Mouse (Mus musculus) liver, embryonic 13.5 days (tissue): ENCODE results near the gene Asap3. TPM values are rescaled to one million over a fixed set of nuclear protein-coding genes. Genes with fewer than 3 reads are reported as not detected.
A peak's percentile ranks its signal among the peaks of the same experiment; 100 is the strongest.

Experiments
- ATAC-seq: fragments of 200-750 bp; cut with Nextera tagmentation; 2 replicates; pipeline ENCODE4 v1.8.0; 2017; ENCODE audit warnings: low read depth, mild to moderate bottlenecking, moderate number of reproducible peaks, moderate library complexity
- DNase-seq: peaks from one replicate; pipeline ENCODE4 v3.0.0; 2022
- H3K27ac ChIP-seq: fragments of 300-500 bp; sonication (generic); 2 replicates; pipeline ENCODE4 v1.5.1; 2015; ENCODE audit warnings: moderate library complexity, mild to moderate bottlenecking, inconsistent platforms
- H3K27me3 ChIP-seq: fragments of 300-500 bp; sonication (generic); 2 replicates; pipeline ENCODE4 v1.6.1; 2015; ENCODE audit warnings: mild to moderate bottlenecking, inconsistent platforms
- H3K36me3 ChIP-seq: fragments of 300-500 bp; sonication (generic); 2 replicates; pipeline ENCODE4 v1.6.1; 2015; ENCODE audit warnings: mild to moderate bottlenecking, inconsistent platforms
- H3K4me1 ChIP-seq: fragments of 300-500 bp; sonication (generic); replicated peaks from 2 replicates; pipeline ENCODE4 v1.6.1; 2015; ENCODE audit warnings: inconsistent platforms
- H3K4me2 ChIP-seq: fragments of 300-500 bp; sonication (generic); 2 replicates; pipeline ENCODE4 v1.6.1; 2015; ENCODE audit warnings: inconsistent platforms, mild to moderate bottlenecking, moderate library complexity
- H3K4me3 ChIP-seq: fragments of 300-500 bp; sonication (generic); replicated peaks from 2 replicates; pipeline ENCODE4 v1.5.1; 2015; ENCODE audit warnings: mild to moderate bottlenecking, inconsistent platforms
- H3K9ac ChIP-seq: fragments of 300-500 bp; sonication (generic); 2 replicates; pipeline ENCODE4 v1.6.1; 2015; ENCODE audit warnings: mild to moderate bottlenecking, inconsistent platforms
- H3K9me3 ChIP-seq: fragments of 300-500 bp; sonication (generic); replicated peaks from 2 replicates; pipeline ENCODE4 v1.6.1; 2016; ENCODE audit warnings: inconsistent platforms
- WGBS: fragments of 180-500 bp; shearing (Covaris S2); methylation state at CpG from one replicate; pipeline ENCODE4 v1.1.7; 2015; ENCODE audit not compliant: insufficient replicate concordance; 5-methylcytosine and 5-hydroxymethylcytosine counted together
- polyA plus RNA-seq: library from polyadenylated mRNA; unstranded; fragments of >200 nt; fragmentation: Nextera tagmentation; extraction: Ambion mirVana; gene quantifications from 2 replicates; pipeline ENCODE4 v1.2.1, GENCODE M21; 2015

The Asap3 gene
- polyA plus RNA-seq, 1 experiment from 2014 or later = 1.1 TPM

DNA sequence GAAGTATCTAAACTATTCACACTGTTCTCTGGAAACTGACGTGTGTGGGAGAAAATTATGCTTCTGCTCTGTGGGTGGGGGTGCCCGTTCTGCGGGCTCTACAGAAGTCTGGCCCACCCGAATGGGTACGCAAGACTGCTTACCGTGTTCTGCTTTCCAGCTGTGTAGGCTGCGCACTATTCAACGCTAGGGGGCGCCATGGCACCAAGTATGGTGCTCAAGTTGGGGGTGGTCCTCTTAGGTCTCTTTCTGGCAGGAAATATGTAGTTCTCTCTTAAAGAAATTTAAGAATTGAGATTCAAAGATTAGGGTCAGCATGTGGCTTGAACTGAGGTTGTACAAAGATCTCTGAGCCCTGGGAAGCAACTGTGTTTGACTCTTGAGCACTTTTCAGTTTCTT is 3.7 kb upstream of the Asap3 start:
- Histone ChIP-seq H3K4me3 (no peak overlapping the region), H3K4me1 (peaks cover 37% of the 10 kb centered on the region), H3K4me2 (no peak overlapping the region), H3K36me3 (no peaks in the 10 kb centered on the region), H3K9me3 (no peaks in the 10 kb centered on the region), H3K9ac (no peak overlapping the region), H3K27me3 (peaks cover 54% of the 10 kb centered on the region), H3K27ac (no peak overlapping the region)
- ATAC-seq (no peak), DNase-seq (no peak)
- WGBS = 5% methylated on average over 9 of the region's 9 CpGs

DNA sequence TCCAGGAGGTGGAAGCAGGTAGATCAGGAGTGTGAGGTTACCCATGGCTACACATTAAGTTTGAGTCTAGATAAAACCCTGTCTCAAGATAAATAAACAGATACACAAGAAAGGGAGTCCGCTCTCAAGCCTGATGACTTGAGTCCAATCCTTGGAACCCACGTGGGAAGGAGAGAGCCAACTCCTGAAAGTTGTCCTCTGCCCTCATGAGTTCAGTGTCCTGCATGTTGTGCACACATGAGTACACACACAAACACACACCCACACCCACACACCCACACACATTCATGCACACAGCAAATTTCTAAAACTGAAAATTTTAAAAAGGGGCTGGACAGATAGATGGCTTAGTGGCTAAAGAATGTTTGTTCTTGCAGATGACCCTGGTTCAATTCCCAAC is 1.4 kb upstream of the Asap3 start:
- H3K4me1 ChIP-seq = peaks cover 40% of the 10 kb centered on the region
- H3K9ac ChIP-seq = no peak overlapping the region
- peaks cover 75% of the 10 kb centered on the region for H3K27me3 ChIP-seq
- H3K4me2 ChIP-seq = no peak overlapping the region
- H3K36me3 ChIP-seq = no peaks in the 10 kb centered on the region
- no peak overlapping the region for H3K4me3 ChIP-seq
- no peaks in the 10 kb centered on the region for H3K9me3 ChIP-seq
- ATAC-seq (no peak), DNase-seq (no peak)
- no peak overlapping the region for H3K27ac ChIP-seq
- 64% methylated on average over 2 of the region's 2 CpGs for WGBS

DNA sequence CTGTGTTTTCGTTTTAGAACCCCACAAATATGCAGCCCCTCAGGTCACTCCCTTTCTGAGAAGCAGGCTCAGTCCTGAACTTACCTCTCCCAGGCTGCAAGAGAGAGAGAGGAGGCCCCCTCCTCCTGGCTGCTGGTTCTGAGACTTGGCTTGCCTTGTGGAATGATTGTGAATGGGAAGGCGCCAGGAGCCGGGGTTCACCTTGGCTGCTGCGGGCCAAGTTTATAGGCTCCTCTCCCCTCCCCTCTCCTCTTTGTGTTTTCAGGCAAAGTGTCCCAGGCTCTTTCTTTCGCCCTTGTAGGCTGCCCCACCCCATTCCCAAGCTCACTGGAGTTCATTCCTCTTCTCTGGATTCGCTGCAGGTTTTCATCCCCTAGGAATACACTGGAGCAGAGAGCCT is 778 bp downstream of the Asap3 start:
- Histone ChIP-seq H3K9ac (peak overlapping the region; percentile 73), H3K4me2 (peak overlapping the region; percentile 97), H3K36me3 (no peaks in the 10 kb centered on the region), H3K4me3 (peak overlapping the region; percentile 64), H3K27ac (no peak overlapping the region; the same call in 1 of the 2 replicates), H3K4me1 (peaks cover 40% of the 10 kb centered on the region), H3K27me3 (peaks cover 67% of the 10 kb centered on the region), H3K9me3 (no peaks in the 10 kb centered on the region)
- 9% methylated on average over 6 of the region's 6 CpGs for WGBS
- DNase-seq = no peak
- no peak for ATAC-seq

DNA sequence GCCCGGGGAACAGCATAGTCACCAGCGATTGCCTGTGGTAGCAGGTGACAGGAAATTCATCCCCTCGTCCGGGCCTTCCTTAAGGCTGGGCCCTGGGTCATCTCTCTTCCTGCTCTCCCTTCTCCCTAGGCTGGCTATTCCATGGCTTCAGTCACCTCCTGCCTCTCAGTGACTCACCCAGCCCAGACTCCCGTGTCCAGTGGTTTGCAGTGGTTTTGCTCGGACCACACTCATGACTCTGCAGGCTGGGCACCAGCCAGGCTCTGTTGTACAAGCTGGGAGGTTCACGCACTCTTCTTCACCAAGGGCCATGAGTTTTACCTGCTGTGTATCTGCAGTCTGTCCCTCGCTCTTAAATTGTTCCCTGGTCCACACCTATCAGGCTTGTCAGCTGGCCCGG is 4.8 kb downstream of the Asap3 start:
- H3K9ac ChIP-seq = no peak overlapping the region
- peaks cover 39% of the 10 kb centered on the region for H3K4me1 ChIP-seq
- 42% methylated on average over 9 of the region's 9 CpGs for whole genome bisulfite sequencing
- ATAC-seq (no peak), DNase-seq (no peak)
- H3K27me3 ChIP-seq = peaks cover 44% of the 10 kb centered on the region
- H3K4me2 ChIP-seq = no peak overlapping the region
- no peak overlapping the region for H3K4me3 ChIP-seq
- H3K9me3 ChIP-seq = no peaks in the 10 kb centered on the region
- no peak overlapping the region for H3K27ac ChIP-seq
- H3K36me3 ChIP-seq = no peaks in the 10 kb centered on the region

DNA sequence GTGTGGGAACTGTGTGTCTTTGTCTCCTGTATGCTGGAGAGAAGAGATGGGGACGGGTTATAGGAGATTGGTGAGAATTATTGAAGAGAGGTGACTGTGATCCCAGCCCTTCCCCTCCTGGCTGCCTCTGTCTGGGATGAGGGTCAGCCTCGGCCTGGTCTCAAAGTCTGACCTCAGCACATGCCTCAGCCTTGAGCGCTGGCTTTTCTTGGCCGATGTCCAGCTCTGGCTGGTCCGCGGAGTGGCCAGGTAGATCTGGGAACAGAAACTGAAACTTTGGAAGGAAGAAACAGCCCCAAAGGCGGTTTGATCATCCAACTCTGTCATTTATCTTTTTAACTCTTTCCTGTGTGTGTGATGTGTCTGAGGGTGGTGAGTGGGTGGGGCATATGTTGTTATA is 7.5 kb downstream of the Asap3 start:
- no peak for DNase-seq
- Histone ChIP-seq H3K4me1 (peaks cover 17% of the 10 kb centered on the region), H3K4me2 (no peak overlapping the region), H3K27me3 (peaks cover 42% of the 10 kb centered on the region), H3K9ac (no peak overlapping the region), H3K36me3 (no peaks in the 10 kb centered on the region), H3K27ac (peak overlapping the region; percentile 62; the same call in 1 of the 2 replicates), H3K9me3 (no peaks in the 10 kb centered on the region), H3K4me3 (no peak overlapping the region)
- peak; percentile 21; the same call in 1 of the 2 replicates for ATAC-seq
- 62% methylated on average over 7 of the region's 7 CpGs for WGBS

DNA sequence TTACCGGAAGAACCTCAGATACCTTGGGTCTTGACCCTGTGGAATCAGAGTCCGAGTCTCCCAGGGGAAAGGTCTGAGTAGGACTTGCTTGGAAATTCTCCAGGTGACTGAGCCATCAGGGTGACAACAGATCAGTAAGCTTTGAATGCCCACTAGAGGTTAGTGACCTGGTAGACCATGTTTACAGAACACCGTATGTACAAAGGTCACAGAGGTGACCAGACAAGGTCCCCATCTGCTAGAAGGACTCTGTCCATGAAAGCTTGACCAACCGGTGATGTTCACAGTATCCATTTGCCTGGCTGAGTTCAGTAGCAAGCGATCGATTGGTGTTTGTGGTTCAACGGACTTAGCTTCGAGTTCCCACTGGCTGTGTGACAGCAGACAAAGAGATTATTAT is 8.7 kb downstream of the Asap3 start:
- Histone ChIP-seq H3K4me2 (no peak overlapping the region), H3K4me3 (no peak overlapping the region), H3K36me3 (no peaks in the 10 kb centered on the region), H3K9ac (no peak overlapping the region), H3K27ac (peak overlapping the region; percentile 62), H3K9me3 (no peaks in the 10 kb centered on the region), H3K4me1 (peaks cover 18% of the 10 kb centered on the region), H3K27me3 (peaks cover 43% of the 10 kb centered on the region)
- ATAC-seq = peak; percentile 75
- WGBS = 72% methylated on average over 8 of the region's 8 CpGs
- DNase-seq = no peak

DNA sequence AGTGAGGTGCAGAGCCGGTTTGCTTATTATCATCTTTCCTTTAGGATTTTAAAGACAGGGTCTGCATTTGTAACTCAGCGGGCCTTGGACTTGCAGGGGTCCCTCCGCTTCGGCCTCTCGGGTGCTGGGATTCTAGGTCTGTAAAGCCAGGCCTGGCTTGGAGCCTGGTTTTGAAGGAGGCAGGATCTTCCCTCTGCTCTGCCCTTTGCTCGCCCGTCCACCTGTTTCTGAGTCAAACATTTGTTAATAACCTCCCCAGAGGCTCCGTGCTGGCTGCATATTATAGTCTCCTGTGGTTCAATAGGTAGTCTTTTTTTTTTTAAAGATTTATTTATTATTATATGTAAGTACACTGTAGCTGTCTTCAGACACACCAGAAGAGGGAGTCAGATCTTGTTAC is 9.4 kb downstream of the Asap3 start:
- H3K4me3 ChIP-seq = no peak overlapping the region
- H3K4me1 ChIP-seq = peaks cover 24% of the 10 kb centered on the region
- no peaks in the 10 kb centered on the region for H3K9me3 ChIP-seq
- no peak for ATAC-seq
- H3K9ac ChIP-seq = no peak overlapping the region
- 69% methylated on average over 8 of the region's 8 CpGs for WGBS
- H3K36me3 ChIP-seq = no peaks in the 10 kb centered on the region
- peaks cover 46% of the 10 kb centered on the region for H3K27me3 ChIP-seq
- DNase-seq = no peak
- H3K27ac ChIP-seq = peak overlapping the region; percentile 55
- H3K4me2 ChIP-seq = no peak overlapping the region

DNA sequence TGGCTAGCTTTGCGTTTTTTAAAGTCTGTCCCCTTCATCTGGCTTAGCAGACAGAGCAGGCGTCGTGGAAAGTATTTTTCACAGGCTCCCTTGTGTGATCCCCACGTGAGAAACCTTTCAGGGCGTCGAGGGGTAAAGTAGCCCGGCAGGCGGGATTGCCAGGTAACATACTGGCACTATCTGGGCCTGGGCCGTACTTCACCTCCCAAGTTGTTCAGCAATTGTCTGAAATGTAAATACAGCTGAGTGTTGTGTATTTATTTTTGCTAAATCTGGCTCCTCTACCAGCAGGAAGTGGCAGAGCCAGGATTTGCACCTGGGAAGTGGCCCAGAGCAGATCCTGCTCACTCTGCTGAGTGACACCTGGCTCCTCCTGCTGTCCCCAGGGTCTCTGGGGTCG is 10.9 kb downstream of the Asap3 start:
- H3K36me3 ChIP-seq = no peaks in the 10 kb centered on the region
- H3K27ac ChIP-seq = no peak overlapping the region
- H3K4me3 ChIP-seq = no peak overlapping the region
- no peak for ATAC-seq
- H3K4me1 ChIP-seq = peaks cover 24% of the 10 kb centered on the region
- no peak overlapping the region for H3K9ac ChIP-seq
- 44% methylated on average over 10 of the region's 10 CpGs for WGBS
- no peak overlapping the region for H3K4me2 ChIP-seq
- no peak for DNase-seq
- H3K27me3 ChIP-seq = peaks cover 60% of the 10 kb centered on the region
- no peaks in the 10 kb centered on the region for H3K9me3 ChIP-seq

DNA sequence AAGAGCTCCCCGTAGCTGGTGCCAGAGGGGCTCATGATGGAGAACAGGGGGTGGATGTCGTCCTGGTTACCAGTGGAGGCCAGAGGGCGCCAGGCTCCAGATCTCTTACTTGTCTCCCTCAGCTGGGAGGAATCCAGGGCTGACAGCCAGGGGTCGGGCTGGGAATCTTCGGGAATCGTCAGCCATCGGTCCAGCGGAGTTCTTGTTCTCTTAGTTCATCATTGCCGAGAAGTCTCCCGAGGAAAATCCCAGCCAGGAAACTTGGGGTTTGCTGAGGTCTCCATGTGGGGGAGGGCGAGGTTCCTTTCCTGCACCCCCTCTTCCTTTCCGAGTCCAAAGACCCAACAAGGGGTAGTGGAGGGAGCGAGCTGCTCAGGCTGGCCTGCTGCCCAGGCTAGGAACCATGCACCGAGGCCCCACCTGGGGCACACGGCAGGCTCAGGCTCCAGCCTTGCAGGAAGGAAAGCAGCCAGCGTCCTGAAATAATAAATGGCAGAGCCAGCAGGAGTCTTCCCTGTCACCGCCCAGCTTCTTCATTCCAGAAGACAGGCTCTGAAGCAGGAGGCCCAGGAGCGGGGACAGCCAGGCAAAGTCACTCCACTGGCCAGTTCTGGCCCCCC is 12.5 kb downstream of the Asap3 start:
- DNase-seq (no peak), ATAC-seq (no peak)
- Histone ChIP-seq H3K9ac (0 out of 2 replicates have a peak overlapping the region, but pooled peaks have one; percentile 6), H3K27ac (no peak overlapping the region; the same call in 1 of the 2 replicates), H3K4me1 (peaks cover 19% of the 10 kb centered on the region), H3K4me3 (no peak overlapping the region), H3K4me2 (no peak overlapping the region), H3K27me3 (peaks cover 64% of the 10 kb centered on the region), H3K36me3 (no peaks in the 10 kb centered on the region), H3K9me3 (no peaks in the 10 kb centered on the region)
- 22% methylated on average over 18 of the region's 18 CpGs for WGBS

DNA sequence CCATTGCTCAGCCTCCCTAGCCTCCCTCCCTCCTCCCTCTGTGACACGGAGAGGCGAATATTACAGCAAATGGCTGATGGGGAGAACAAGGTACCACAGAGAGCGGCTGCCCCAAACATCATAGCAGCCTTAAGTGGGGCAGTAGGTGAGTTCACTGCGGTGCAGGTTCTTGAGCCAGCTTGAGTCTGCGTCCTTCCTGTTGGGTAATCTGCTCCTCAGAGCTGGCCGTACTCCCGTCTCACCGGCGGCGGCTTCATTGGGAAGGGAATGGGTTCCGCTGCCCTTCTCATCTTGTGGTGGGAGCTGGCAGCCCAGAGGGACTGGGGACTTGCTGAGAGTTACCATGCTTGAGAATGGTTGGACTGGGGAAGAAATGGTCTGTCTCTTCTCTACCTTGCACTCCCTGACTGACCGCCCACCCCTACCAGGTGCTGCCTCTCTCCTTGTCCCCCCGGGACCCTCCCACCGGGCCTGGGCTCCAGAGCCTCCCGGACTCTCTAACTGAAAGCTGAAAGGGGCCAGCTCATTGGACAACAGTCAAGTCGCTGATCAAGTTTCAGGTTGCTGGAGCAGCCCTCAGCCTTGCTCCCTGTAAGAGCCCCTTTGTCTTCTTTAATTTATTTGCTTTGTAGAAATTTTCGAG is 14.1 kb downstream of the Asap3 start:
- no peak overlapping the region for H3K9ac ChIP-seq
- no peak overlapping the region for H3K4me2 ChIP-seq
- 13% methylated on average over 17 of the region's 17 CpGs for WGBS
- H3K27ac ChIP-seq = no peak overlapping the region
- peaks cover 14% of the 10 kb centered on the region; the same call in 1 of the 2 replicates for H3K4me1 ChIP-seq
- H3K36me3 ChIP-seq = no peaks in the 10 kb centered on the region
- no peak overlapping the region for H3K4me3 ChIP-seq
- no peaks in the 10 kb centered on the region for H3K9me3 ChIP-seq
- DNase-seq (no peak), ATAC-seq (no peak)
- peaks cover 68% of the 10 kb centered on the region for H3K27me3 ChIP-seq

DNA sequence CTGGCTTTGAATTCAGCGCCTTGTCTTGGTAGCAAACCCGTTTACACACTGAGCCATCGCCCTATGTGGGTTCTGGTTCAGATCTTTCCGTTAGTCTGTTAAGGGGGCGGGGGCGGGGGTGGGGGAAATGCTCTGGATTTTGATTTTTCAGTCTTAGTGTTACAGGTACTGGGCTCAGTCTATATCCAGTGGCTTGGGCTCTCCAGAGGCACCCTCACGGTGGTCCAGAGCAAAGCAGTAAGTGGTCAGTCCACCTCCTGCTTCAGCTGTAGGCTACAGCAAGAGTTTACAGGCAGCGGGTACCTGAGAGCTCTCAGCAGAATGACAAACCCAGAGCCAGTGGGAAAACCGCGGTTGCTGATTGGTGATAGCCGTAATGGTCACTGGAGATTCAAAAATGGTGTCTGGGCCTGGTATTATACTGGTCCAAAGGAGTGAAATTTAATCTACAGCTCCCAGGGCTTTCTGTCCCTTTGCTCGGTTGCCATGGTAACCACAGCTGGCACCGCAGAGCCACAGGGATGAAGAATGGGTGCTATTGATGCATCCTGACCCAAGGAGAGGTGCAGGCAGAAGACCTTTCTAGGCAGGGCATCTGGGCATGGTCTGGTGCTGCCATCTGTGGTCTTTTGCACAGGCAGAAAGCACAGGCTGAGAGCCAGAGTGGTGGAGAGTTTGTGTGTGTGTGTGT is 17.5 kb downstream of the Asap3 start:
- WGBS = 58% methylated on average over 13 of the region's 13 CpGs
- no peak overlapping the region for H3K4me3 ChIP-seq

More for the DNA sequence above, 17.5 kb downstream of the Asap3 start:
- ATAC-seq (no peak), DNase-seq (no peak)
- Histone ChIP-seq H3K9ac (no peak overlapping the region), H3K36me3 (no peaks in the 10 kb centered on the region), H3K27me3 (peaks cover 47% of the 10 kb centered on the region), H3K27ac (no peak overlapping the region), H3K4me1 (peaks cover 14% of the 10 kb centered on the region; the same call in 1 of the 2 replicates), H3K9me3 (no peaks in the 10 kb centered on the region), H3K4me2 (no peak overlapping the region)
